Mouse (Mus musculus): ENCODE data around the gene Btbd16.

The Btbd16 gene

GRCm38 (mm10) chr7:130757326-130757865, 16.5 kb upstream of the Btbd16 start:
- TF ChIP-seq GATA4 (IDR thresholded peaks at IDR 0.05; ENCODE audit: insufficient replicate concordance, low read length), result no peak

GRCm38 (mm10) chr7:130762071-130762897, 11.6 kb upstream of the Btbd16 start:
- no peak for TF ChIP-seq GATA4 (IDR thresholded peaks at IDR 0.05; ENCODE audit: insufficient replicate concordance, low read length)

GRCm38 (mm10) chr7:130764160-130764559, 9.7 kb upstream of the Btbd16 start:
- no peak for TF ChIP-seq GATA4 (IDR thresholded peaks at IDR 0.05; ENCODE audit: insufficient replicate concordance, low read length)

DNA sequence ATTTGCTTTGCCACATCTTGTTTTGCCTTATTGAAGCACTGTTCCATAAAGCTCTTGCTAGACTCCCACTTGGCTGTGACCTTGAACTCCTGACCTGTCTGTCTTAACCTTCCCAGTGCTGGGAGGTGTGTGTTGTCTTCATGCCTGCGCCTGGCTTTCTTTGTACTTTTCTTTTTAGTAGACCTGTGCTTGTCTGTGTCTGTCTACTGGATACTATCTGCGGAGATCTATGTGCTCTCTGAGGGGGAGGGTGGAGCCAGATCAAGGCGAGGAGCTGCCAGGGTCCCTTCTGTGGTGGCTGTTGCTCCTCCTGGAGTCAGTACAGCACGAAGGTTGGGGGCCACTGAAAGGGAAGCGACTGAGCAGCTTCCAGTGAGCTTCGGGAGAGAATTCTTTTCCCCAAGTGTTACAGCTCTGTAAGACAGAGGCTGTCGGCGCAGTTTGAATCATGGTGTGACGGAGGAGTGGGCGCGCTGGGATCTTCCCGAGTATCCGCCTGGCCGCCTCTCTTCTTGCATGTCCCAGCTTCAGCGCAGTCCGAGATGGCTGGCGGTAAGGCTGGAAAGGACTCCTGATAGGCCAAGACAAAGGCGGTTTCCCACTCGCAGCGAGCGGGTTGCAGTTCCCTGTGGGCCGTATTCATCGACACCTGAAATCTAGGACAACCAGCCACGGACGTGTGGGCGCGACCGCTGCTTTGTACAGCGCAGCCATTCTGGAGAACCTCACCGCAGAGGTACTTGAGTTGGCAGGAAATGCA, 7.3 kb upstream of the Btbd16 start:
- no peak for TF ChIP-seq GATA4 (IDR thresholded peaks at IDR 0.05; ENCODE audit: insufficient replicate concordance, low read length)

- TF ChIP-seq GATA4 (IDR thresholded peaks at IDR 0.05; ENCODE audit: insufficient replicate concordance, low read length), result no peak
Measured at GRCm38 (mm10) chr7:130768151-130768550, 5.7 kb upstream of the Btbd16 start.

- no peak for TF ChIP-seq GATA4 (IDR thresholded peaks at IDR 0.05; ENCODE audit: insufficient replicate concordance, low read length)
Measured at GRCm38 (mm10) chr7:130770707-130771106, 3.2 kb upstream of the Btbd16 start.

- no peak for TF ChIP-seq GATA4 (IDR thresholded peaks at IDR 0.05; ENCODE audit: insufficient replicate concordance, low read length)
Measured at GRCm38 (mm10) chr7:130773171-130773830, 568 bp upstream of the Btbd16 start.

DNA sequence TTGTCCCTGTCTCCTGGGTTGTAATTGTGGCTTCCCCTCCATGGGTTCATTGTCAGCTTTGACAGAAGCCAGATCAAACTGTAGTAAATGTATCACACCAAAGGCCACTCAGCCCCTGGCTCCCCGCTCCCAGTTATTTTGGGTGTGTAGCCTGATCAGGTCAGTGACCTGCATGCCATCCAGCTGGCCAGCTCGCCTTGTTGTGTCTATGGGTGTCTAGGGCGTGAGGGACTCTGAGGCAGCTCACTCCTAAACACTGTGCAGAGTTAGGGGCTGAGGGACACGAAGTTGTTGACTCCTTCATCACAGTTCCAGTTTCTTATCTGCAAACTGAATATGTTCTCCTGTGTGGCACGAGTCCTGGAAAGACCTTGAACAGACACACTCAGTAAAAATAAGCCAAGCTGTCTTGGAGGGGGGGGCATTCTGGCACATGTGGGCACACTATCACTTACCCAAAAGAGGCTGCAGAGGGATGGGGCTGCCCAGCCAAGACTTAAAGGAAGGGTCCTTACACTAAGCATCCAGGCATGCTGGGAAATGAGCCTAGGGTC, 7.1 kb downstream of the Btbd16 start:
- TF ChIP-seq GATA4 (IDR thresholded peaks at IDR 0.05; ENCODE audit: insufficient replicate concordance, low read length), result no peak

DNA sequence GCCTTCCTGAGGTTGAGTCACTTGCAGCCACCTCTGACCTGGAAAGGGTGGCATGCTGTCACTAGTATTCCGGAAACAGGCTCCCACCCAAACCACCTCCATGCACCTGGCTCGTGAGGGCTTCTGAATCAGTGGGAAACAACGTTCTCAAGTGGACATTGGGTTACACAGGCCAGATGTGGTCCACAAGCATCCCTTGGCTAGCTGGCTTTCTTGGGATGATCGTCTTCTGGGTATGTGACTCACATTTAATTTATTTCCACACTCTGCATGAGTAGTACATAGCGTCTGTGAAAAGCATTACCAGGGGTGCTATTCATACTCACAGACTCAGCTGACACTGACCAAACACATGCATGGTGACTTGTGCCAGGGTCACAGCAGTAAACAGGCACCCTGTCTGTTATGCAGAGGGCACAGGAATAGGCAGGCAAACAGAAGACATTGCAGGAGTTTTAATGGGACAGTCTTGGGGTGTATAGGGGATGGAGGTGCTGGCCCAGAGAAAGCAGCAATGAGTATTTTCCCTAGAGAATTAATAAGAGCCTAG, 8.7 kb downstream of the Btbd16 start:
- no peak for TF ChIP-seq GATA4 (IDR thresholded peaks at IDR 0.05; ENCODE audit: insufficient replicate concordance, low read length)

- TF ChIP-seq GATA4 (IDR thresholded peaks at IDR 0.05; ENCODE audit: insufficient replicate concordance, low read length), result no peak
Measured at GRCm38 (mm10) chr7:130785923-130786575, 12.2 kb downstream of the Btbd16 start.

DNA sequence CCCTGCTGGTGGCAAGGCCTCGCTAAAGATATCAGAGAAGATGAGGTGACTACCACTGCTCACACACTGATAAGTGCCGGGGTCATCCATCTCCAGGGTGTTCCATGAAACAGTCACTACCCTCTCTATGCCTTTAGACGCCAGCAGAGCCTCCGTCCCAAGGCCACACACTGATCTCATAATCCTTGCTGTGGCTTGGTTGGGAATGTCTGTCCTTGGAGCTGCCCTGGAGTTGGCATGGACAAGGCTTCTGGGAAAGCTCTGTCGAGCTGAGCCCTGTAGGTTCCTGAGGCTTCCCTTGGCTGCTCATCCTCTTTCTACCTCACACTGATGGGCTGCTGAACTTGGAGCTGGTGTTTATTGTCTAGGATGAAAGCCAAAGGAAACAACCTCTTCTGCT, 12.8 kb downstream of the Btbd16 start:
- no peak for TF ChIP-seq GATA4 (IDR thresholded peaks at IDR 0.05; ENCODE audit: insufficient replicate concordance, low read length)

DNA sequence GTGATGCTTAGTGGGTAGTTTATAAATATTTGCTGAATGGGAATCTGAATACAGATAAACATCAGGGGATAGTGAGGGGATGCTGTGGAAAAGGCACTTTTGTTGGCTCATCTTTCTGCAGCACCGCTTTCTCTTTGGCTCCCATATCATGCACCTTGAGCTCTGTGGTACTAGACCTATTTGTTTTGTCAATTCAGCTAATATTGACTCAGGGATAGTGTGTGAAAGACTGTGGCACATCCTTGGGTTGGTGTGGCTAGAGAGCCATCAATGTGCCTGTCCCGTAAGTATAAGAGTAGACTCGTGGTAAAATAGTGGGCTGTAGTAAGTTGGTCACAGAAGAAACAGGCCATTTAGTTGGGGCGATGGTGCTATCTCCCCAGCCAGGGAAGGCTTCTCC, 13.7 kb downstream of the Btbd16 start:
- no peak for TF ChIP-seq GATA4 (IDR thresholded peaks at IDR 0.05; ENCODE audit: insufficient replicate concordance, low read length)

DNA sequence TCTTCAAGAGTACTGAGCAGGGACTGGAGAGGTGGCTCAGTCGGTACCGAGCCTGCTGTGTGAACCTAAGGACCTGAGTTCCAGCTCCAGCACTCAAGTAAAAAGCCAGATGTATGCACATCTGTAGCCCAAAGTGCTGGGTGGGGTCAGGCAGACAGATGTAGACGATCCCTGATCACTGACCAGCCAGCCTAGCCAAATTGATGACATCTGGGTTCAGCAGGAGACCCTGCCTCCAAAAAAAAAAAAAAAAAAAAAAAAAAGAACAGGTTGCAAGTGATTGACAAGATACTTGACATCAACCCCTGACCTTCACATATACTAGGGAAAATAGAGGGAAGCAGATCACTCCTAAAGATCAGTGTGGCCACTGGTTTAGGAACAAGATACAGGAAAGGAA, 15.1 kb downstream of the Btbd16 start:
- TF ChIP-seq GATA4 (IDR thresholded peaks at IDR 0.05; ENCODE audit: insufficient replicate concordance, low read length), result no peak

GRCm38 (mm10) chr7:130789456-130789855, 15.6 kb downstream of the Btbd16 start:
- TF ChIP-seq GATA4 (IDR thresholded peaks at IDR 0.05; ENCODE audit: insufficient replicate concordance, low read length), result no peak
